Mouse (Mus musculus) layer of hippocampus, adult 8-10 months (tissue): ENCODE measurements around the gene Hif3a. TPM values are rescaled to one million over a fixed set of nuclear protein-coding genes. Genes with fewer than 3 reads are reported as not detected.

ENCODE experiments used
- DNase-seq, 2 experiments: peaks; one replicate each; pipeline ENCODE4 v3.0.0; 2022; ENCODE audit warnings: low spot score in 2 of 2
- total RNA-seq, 4 experiments: library from RNA; stranded (reverse); gene quantifications; 2 replicates each; pipeline ENCODE4 v1.2.4; 2022

Gene Hif3a
- total RNA-seq, 4 experiments from 2014 or later = 8.3 to 14.6 (median 11.2) TPM

GRCm38 (mm10) chr7:17056601-17057523 lies 5.4 kb downstream of the Hif3a start:
- DNase-seq = peak in 1 of 2 experiments; percentile 37

GRCm38 (mm10) chr7:17056081-17056581 lies 6.1 kb downstream of the Hif3a start:
- peak; percentile 89 for DNase-seq

GRCm38 (mm10) chr7:17055287-17055946 lies 6.8 kb downstream of the Hif3a start:
- no peak for DNase-seq

GRCm38 (mm10) chr7:17054325-17054989 lies 7.8 kb downstream of the Hif3a start:
- DNase-seq = no peak

GRCm38 (mm10) chr7:17050933-17051594 lies 11.2 kb downstream of the Hif3a start:
- DNase-seq = peak in 1 of 2 experiments; percentile 53

GRCm38 (mm10) chr7:17050491-17050890 lies 11.7 kb downstream of the Hif3a start:
- DNase-seq = no peak

- no peak for DNase-seq
Measured at GRCm38 (mm10) chr7:17048431-17049190, 13.6 kb downstream of the Hif3a start.

- no peak for DNase-seq
Measured at GRCm38 (mm10) chr7:17047041-17047682, 15.1 kb downstream of the Hif3a start.

- DNase-seq = no peak
Measured at GRCm38 (mm10) chr7:17045743-17046142, 16.5 kb downstream of the Hif3a start.

GRCm38 (mm10) chr7:17039373-17039772 lies 22.9 kb downstream of the Hif3a start:
- DNase-seq = no peak

- no peak for DNase-seq
Measured at GRCm38 (mm10) chr7:17038018-17038695, 24.1 kb downstream of the Hif3a start.

GRCm38 (mm10) chr7:17030239-17030638 lies 32.0 kb downstream of the Hif3a start:
- DNase-seq = no peak

GRCm38 (mm10) chr7:17028923-17029322 lies 33.3 kb downstream of the Hif3a start:
- DNase-seq = no peak

GRCm38 (mm10) chr7:17027588-17028343 lies 34.5 kb downstream of the Hif3a start, which contains the start of gene Ppp5c:
Gene Ppp5c (minus strand): TSS chr7:17027924.
- peak; percentile 85 to 87 for DNase-seq

GRCm38 (mm10) chr7:17026710-17027587 lies 35.3 kb downstream of the Hif3a start:
- DNase-seq = peak; percentile 57 to 68

GRCm38 (mm10) chr7:17025896-17026622 lies 36.2 kb downstream of the Hif3a start:
- DNase-seq = no peak

GRCm38 (mm10) chr7:17025505-17025894 lies 36.7 kb downstream of the Hif3a start:
- no peak for DNase-seq
